Mouse (Mus musculus) limb, embryonic 13.5 days (tissue): ENCODE measurements around the gene Bnip2. TPM values are rescaled to one million over a fixed set of nuclear protein-coding genes. Genes with fewer than 3 reads are reported as not detected.

Source experiments
- ATAC-seq: fragments of 200-750 bp; cut with Nextera tagmentation; 2 replicates; pipeline ENCODE4 v1.8.0; 2017; ENCODE audit warnings: low read depth, moderate number of reproducible peaks, moderate TSS enrichment; ENCODE audit not compliant: low FRiP score
- H3K27ac ChIP-seq: fragments of 300-500 bp; sonication (generic); 2 replicates; pipeline ENCODE4 v1.5.1; 2015; ENCODE audit warnings: inconsistent platforms, mild to moderate bottlenecking, moderate library complexity
- H3K27me3 ChIP-seq: fragments of 300-500 bp; sonication (generic); 2 replicates; pipeline ENCODE4 v1.6.1; 2015; ENCODE audit warnings: mild to moderate bottlenecking, inconsistent platforms
- H3K36me3 ChIP-seq: fragments of 300-500 bp; sonication (generic); 2 replicates; pipeline ENCODE4 v1.6.1; 2015; ENCODE audit warnings: inconsistent platforms, mild to moderate bottlenecking, moderate library complexity
- H3K4me1 ChIP-seq: fragments of 300-500 bp; sonication (generic); 2 replicates; pipeline ENCODE4 v1.6.1; 2015; ENCODE audit warnings: inconsistent platforms
- H3K4me2 ChIP-seq: fragments of 300-500 bp; sonication (generic); replicated peaks from 2 replicates; pipeline ENCODE4 v1.6.1; 2015; ENCODE audit warnings: inconsistent platforms, mild to moderate bottlenecking, moderate library complexity
- H3K4me3 ChIP-seq: fragments of 300-500 bp; sonication (generic); 2 replicates; pipeline ENCODE4 v1.5.1; 2015; ENCODE audit warnings: moderate library complexity, mild to moderate bottlenecking, inconsistent platforms
- H3K9ac ChIP-seq: fragments of 300-500 bp; sonication (generic); 2 replicates; pipeline ENCODE4 v1.6.1; 2015; ENCODE audit warnings: mild to moderate bottlenecking, inconsistent platforms
- H3K9me3 ChIP-seq: fragments of 300-500 bp; sonication (generic); 2 replicates; pipeline ENCODE4 v1.6.1; 2016; ENCODE audit warnings: inconsistent platforms
- WGBS: fragments of 180-500 bp; shearing (Covaris S2); methylation state at CpG from one replicate; pipeline ENCODE4 v1.1.7; 2015; 5-methylcytosine and 5-hydroxymethylcytosine counted together
- polyA plus RNA-seq: library from polyadenylated mRNA; unstranded; fragments of >200 nt; fragmentation: Nextera tagmentation; extraction: Ambion mirVana; gene quantifications from 2 replicates; pipeline ENCODE4 v1.2.1, GENCODE M21; 2015

Gene Bnip2
- polyA plus RNA-seq: 103 and 111 TPM in 2 replicates

DNA sequence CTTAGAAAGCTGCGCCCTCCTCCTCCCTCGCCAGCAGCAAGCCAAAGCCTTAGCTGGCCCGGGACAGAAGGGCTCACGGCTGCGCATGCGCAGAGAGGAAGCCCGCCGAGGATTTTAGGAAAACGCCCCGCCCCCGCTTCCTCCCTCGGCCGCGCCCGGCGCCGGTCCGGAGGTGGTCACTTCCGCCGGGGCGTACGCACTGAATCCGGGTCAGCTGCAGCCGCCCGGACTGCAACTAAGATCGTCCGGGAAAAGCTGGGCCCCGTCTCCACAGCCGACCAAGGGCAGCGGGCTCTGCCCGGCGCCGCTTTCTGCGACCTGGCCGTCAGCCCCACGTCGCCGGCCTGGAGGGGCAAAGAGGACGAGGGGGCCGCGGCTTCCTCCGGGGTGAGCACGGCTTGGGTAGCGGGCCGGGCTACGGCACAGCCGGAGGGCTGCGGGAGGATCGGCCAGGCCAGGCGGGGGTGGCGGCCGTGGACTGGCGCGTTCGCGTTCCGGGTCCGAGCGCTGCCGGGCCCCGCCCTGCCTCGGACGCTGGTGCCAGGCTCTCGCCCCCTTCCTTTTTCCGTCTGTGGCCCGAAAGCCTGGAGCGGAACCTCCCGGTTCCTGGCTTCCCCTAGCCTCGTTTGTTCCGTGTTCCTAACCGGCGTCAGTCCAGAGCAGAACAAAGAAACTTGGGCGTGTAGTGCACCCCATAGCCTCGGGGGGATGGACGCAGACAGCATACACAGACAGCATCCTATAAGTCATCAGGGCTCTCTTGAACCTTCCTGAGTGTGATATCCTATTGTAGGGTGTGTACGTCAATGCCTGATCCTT, at the start of gene Bnip2:
Gene Bnip2, plus strand, starts transcription at position 164 of the 819 bp plus-strand sequence.
- H3K36me3 ChIP-seq: peaks cover 11% of the 10 kb centered on the region
- peak within 1 kb of the TSS; percentile 94 for H3K27ac ChIP-seq
- peak within 1 kb of the TSS; percentile 99 for H3K4me3 ChIP-seq
- WGBS: under 1% methylated on average over 54 of the region's 76 CpGs
- peak within 1 kb of the TSS; percentile 75 for H3K4me2 ChIP-seq
- peak; percentile 93 for ATAC-seq
- no peaks in the 10 kb centered on the region for H3K9me3 ChIP-seq
- no peaks in the 10 kb centered on the region for H3K27me3 ChIP-seq
- H3K9ac ChIP-seq: peak within 1 kb of the TSS; percentile 98
- H3K4me1 ChIP-seq: peaks cover 41% of the 10 kb centered on the region

DNA sequence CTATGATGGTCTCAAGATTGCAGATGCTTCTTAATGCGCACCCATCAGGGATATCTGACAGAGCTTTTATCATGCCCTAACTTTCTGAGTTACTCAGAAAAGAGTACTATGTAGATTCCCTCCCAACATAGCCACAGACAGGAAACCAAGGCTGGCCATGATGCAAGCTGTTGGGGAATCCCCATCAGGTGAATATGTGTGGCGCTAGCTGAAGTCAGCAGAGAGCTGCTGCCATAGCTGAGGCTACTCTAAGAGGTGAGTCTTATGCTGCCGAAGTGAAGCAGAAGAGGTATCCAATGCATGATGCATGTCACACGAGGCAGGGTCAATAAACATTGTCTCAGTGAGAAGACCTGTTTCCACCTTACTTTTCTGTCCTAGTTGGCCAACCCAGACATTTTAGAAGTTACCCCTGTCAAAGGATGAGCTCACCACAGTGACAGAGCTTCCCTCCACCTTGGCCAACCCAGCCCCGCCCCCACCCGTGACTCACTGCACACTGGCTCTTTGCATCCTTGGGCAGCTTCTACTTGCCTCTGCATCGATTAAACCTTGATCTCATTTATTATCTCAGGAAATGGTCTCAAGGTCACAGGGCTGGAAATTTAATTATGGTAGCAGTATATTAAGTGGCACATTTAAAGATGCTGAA, 48.3 kb upstream of the Bnip2 start:
- Histone ChIP-seq H3K9me3 (no peaks in the 10 kb centered on the region), H3K4me2 (no peak overlapping the region), H3K9ac (no peak overlapping the region), H3K4me3 (no peak overlapping the region), H3K27me3 (0 out of 2 replicates have a peak, but pooled peaks cover 12% of the 10 kb centered on the region), H3K4me1 (no peaks in the 10 kb centered on the region), H3K36me3 (no peaks in the 10 kb centered on the region), H3K27ac (no peak overlapping the region)
- WGBS: 72% methylated on average over 7 of the region's 7 CpGs
- ATAC-seq: no peak

DNA sequence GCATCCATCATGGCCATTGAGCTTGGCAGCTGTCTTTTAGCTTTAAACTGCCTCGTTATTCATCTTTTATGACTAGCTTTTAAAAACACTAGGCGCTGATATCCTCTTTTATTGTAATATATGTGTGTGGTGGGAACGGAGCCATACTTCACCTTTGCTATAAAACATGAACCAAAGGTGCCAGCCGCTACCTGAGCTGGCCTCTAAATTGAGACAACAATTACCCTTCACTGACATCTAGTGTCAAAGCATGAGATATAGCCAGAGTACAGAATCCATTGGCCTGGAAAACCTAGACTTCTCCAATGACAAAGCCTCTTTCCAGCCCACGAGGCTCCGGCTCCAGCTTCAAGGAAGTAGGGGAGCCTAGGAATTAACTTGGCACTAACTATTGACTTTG, 47.7 kb upstream of the Bnip2 start:
- Histone ChIP-seq H3K9ac (no peak overlapping the region), H3K4me2 (no peak overlapping the region), H3K27ac (no peak overlapping the region), H3K27me3 (0 out of 2 replicates have a peak, but pooled peaks cover 12% of the 10 kb centered on the region), H3K9me3 (no peaks in the 10 kb centered on the region), H3K4me1 (no peaks in the 10 kb centered on the region), H3K36me3 (no peaks in the 10 kb centered on the region), H3K4me3 (no peak overlapping the region)
- WGBS: 29% methylated on average over 6 of the region's 6 CpGs
- no peak for ATAC-seq

DNA sequence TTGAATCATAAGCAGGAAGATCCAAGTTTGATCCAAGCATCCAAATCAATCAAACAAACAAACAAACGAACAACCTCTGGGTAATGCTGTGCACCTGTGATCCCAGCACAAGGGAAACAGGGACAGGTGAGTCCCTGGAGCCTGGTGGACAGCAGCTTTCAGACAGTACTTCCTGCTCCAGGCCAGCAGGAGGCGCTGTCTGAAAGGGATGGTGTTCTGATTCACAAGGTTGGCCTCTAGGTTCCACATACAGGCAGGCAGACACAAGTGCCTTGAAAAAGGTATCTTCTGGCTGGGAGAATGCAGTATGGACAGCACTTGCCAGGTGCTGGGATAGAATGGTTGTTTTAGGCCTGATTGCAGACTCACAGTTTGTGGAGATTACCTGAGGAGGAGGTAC, 40.3 kb upstream of the Bnip2 start:
- Histone ChIP-seq H3K4me1 (no peaks in the 10 kb centered on the region), H3K9me3 (no peaks in the 10 kb centered on the region), H3K36me3 (no peaks in the 10 kb centered on the region), H3K27me3 (no peaks in the 10 kb centered on the region), H3K27ac (no peak overlapping the region), H3K4me3 (no peak overlapping the region), H3K9ac (no peak overlapping the region), H3K4me2 (no peak overlapping the region)
- no peak for ATAC-seq
- 11% methylated on average over 2 of the region's 2 CpGs for WGBS

DNA sequence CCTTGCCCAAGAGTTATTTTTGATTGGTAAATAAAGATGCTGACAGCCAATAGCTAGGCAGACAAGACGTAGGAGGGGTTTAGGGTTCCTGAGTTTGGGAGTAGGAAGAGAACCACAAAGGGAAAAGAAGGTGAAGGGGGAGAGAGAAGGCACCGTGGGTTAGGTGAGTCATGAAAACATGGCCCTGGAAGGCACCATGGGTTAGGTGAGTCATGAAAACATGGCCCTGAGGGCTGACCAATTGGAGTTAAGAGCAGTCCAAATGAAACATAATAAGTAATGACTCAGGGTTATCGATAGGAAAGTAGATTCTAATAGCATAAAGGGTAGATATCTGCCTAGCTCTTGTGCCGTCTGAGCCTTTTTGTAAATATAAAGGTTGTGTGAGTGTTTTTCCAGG, 39.6 kb upstream of the Bnip2 start:
- no peak for ATAC-seq
- Histone ChIP-seq H3K27ac (no peak overlapping the region), H3K4me3 (no peak overlapping the region), H3K27me3 (no peaks in the 10 kb centered on the region), H3K9ac (no peak overlapping the region), H3K4me1 (no peaks in the 10 kb centered on the region), H3K4me2 (no peak overlapping the region), H3K36me3 (no peaks in the 10 kb centered on the region), H3K9me3 (no peaks in the 10 kb centered on the region)
- 89% methylated on average over 4 of the region's 4 CpGs for WGBS

DNA sequence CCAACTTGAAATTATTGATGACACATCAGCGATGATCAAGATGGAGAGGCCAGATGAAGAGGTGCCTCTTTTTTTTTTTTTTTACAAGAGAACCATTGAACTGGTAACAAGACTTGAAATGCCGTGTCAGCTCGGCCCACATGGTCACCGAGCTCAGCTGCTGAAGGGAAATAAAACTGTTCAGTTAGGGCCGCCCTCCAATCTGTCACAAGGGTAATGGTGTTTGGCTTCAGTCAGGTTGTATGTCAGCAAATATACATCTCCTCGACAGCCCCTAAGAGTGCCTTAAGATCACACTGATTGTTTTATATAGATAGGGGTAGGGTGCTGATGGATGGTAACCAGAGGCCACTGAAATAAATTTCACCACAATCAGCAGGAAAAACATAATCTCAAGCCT, 28.3 kb upstream of the Bnip2 start:
- Histone ChIP-seq H3K36me3 (no peaks in the 10 kb centered on the region), H3K4me1 (no peaks in the 10 kb centered on the region), H3K27ac (no peak overlapping the region), H3K4me2 (no peak overlapping the region), H3K4me3 (no peak overlapping the region), H3K27me3 (no peaks in the 10 kb centered on the region), H3K9ac (no peak overlapping the region), H3K9me3 (peaks cover 7% of the 10 kb centered on the region; the same call in 1 of the 2 replicates)
- ATAC-seq: no peak
- 77% methylated on average over 6 of the region's 6 CpGs for WGBS

DNA sequence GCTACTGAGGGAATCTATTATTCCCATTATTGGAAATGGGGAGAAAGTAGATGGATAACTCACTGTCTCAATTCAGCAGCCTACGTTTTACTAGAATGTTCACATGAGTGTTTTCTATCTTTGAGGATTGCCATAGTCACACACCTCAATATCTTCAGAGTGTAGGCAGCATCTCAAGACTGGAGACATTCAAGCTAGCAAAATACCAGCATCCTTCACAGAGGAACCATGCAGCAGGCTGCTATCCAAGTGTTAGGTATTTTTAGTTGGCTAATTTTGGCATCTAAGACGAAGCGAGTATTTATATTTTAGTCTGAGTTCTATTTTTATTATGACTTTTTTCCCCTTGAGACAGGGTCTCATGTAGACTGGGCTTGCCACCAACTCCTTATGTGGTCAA, 24.9 kb upstream of the Bnip2 start:
- H3K27me3 ChIP-seq: no peaks in the 10 kb centered on the region
- no peak for ATAC-seq

DNA sequence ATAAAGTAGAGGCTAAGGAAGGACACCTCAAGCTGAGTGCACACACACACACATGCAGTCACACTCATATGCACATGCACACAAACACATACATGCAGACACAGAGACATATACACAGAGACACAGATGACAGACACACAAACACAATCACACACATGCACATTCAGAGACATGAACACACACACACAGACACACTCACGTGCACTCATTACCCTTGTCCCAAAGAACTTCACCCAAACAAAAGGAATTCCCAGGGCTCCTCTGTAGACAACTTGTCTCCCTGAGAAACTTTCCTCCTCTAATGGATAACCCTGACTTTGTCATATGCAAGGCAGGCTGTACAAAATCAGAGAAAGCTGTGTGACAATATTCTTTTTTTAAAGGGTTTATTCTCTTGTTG, 3.7 kb upstream of the Bnip2 start:
- H3K9ac ChIP-seq: no peak overlapping the region
- ATAC-seq: no peak
- 65% methylated on average over 1 of the region's 1 CpGs for WGBS
- H3K36me3 ChIP-seq: no peaks in the 10 kb centered on the region
- H3K9me3 ChIP-seq: no peaks in the 10 kb centered on the region
- no peaks in the 10 kb centered on the region for H3K27me3 ChIP-seq
- no peak overlapping the region for H3K27ac ChIP-seq
- no peak overlapping the region for H3K4me2 ChIP-seq
- H3K4me1 ChIP-seq: peaks cover 12% of the 10 kb centered on the region
- H3K4me3 ChIP-seq: no peak overlapping the region

More for the DNA sequence above, 24.9 kb upstream of the Bnip2 start:
- no peak overlapping the region for H3K9ac ChIP-seq
- H3K4me3 ChIP-seq: no peak overlapping the region
- no peak overlapping the region for H3K4me2 ChIP-seq
- no peaks in the 10 kb centered on the region for H3K4me1 ChIP-seq
- WGBS: 85% methylated on average over 3 of the region's 3 CpGs
- H3K36me3 ChIP-seq: no peaks in the 10 kb centered on the region
- H3K27ac ChIP-seq: no peak overlapping the region
- H3K9me3 ChIP-seq: peaks cover 6% of the 10 kb centered on the region; the same call in 1 of the 2 replicates

DNA sequence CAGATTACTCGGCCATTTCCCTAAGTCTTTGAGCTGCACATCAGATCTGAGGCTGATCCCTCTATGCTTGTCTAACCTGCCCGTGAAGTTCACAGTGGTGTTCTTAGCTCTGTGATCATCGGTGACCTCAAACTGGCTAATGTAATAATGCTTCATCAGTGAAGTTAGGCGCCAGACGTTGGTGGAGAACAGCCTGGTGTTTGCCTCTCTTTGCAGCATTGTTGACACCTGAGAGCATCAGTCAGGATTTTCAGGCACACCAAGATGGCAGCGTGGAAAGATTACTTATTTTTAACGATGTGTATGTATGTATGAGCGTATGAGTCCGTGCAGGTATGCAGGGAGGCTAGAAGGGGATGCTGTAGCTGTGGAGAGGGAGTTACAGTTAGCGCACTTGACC, 3.2 kb upstream of the Bnip2 start:
- 75% methylated on average over 10 of the region's 10 CpGs for WGBS
- Histone ChIP-seq H3K9ac (no peak overlapping the region), H3K27me3 (no peaks in the 10 kb centered on the region), H3K27ac (no peak overlapping the region), H3K4me3 (no peak overlapping the region), H3K9me3 (no peaks in the 10 kb centered on the region), H3K4me1 (peaks cover 18% of the 10 kb centered on the region), H3K4me2 (no peak overlapping the region), H3K36me3 (no peaks in the 10 kb centered on the region)
- no peak for ATAC-seq

DNA sequence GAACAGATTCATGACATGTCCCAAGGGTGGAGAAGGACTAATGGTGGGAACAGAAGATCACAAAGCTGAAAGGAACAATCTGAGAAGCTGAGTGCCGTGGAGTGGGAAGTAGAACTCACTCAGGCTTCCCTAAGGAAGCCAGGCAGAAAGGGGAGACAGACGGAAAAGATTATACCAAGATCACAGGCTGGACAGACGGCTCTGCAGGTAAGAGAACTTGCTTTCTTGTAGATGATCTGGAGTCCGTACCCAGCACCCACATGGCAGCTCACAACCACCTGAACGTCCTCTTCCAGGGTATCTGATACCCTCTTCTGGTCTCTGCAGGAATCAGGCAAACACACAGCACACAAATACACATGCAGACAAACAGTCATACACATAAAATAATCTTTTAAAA, 2.7 kb upstream of the Bnip2 start:
- Histone ChIP-seq H3K9ac (no peak overlapping the region), H3K27ac (no peak overlapping the region), H3K4me3 (no peak overlapping the region), H3K4me2 (no peak overlapping the region), H3K36me3 (no peaks in the 10 kb centered on the region; the same call in 1 of the 2 replicates), H3K9me3 (no peaks in the 10 kb centered on the region), H3K4me1 (peaks cover 23% of the 10 kb centered on the region), H3K27me3 (no peaks in the 10 kb centered on the region)
- 80% methylated on average over 5 of the region's 5 CpGs for WGBS
- ATAC-seq: no peak

DNA sequence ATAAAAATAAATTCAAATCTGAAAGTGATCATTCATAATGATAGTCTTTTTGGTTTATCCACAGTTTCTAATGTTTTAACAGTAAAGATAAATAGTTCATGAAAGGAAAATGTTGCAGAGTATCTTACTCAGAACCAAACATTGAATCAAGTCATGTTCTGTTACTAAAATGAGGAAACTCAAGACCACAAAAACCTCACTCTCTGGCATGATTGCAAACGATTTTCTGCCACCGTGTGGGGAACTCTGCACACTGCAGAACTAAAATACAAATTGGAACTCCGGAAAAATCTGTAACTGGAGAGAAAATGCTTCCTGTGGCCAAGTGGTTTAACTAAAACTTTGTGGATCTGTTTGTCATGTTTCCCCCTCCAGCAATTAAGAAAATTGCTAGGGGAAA, 1.7 kb upstream of the Bnip2 start:
- ATAC-seq: no peak
- 0% methylated on average over 3 of the region's 3 CpGs for WGBS
- Histone ChIP-seq H3K4me2 (no peak overlapping the region), H3K4me1 (peaks cover 32% of the 10 kb centered on the region), H3K4me3 (no peak overlapping the region), H3K36me3 (peaks cover 9% of the 10 kb centered on the region), H3K27me3 (no peaks in the 10 kb centered on the region), H3K9ac (no peak overlapping the region), H3K27ac (no peak overlapping the region), H3K9me3 (no peaks in the 10 kb centered on the region)

DNA sequence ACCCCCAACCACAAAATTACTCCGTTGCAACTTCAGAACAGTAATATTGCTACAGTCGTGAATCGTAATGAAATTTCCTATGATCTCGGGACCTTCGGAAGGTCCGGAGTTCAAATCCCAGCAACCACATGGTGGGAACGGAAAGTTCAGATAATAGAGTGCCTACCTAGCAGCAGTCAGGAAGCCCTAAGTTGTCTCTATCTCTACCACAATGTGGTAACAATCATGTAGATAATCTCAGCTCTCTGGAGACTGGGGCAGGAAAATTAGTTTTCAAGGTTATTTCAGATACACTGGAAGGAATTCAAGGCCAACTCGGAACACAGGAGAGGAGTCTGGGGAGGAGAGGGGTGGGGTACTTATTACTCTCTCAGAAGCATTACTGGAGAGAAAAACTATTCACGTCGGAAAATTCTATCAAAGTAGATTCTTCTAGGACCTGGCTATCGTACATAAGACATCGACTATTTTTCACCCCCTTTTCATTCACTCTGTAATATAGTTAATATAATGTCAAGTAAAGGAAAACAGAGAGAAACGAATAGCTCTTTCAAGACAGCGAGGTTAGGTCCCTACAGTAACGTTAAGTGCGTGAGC, 462 bp upstream of the Bnip2 start:
- peaks cover 41% of the 10 kb centered on the region for H3K4me1 ChIP-seq
- no peak for ATAC-seq
- H3K9ac ChIP-seq: peak overlapping the region; percentile 98
- 37% methylated on average over 16 of the region's 16 CpGs for WGBS
- H3K36me3 ChIP-seq: peaks cover 11% of the 10 kb centered on the region
- peak overlapping the region; percentile 56 for H3K4me2 ChIP-seq
- peak overlapping the region; percentile 49; the same call in 1 of the 2 replicates for H3K27ac ChIP-seq
- no peaks in the 10 kb centered on the region for H3K9me3 ChIP-seq
- H3K4me3 ChIP-seq: peak overlapping the region; percentile 99
- H3K27me3 ChIP-seq: no peaks in the 10 kb centered on the region
